Mouse (Mus musculus) heart, postnatal 0 days (tissue): Measurements from ENCODE around the gene Gm9507. TPM values are rescaled to one million over a fixed set of nuclear protein-coding genes. Genes with fewer than 3 reads are reported as not detected.

Experiments
- ATAC-seq: fragments of 200-750 bp; cut with Nextera tagmentation; 2 replicates; pipeline ENCODE4 v1.8.0; 2017; ENCODE audit warnings: low read depth, moderate number of reproducible peaks, moderate library complexity; ENCODE audit not compliant: insufficient read depth
- DNase-seq: peaks from one replicate; pipeline ENCODE4 v3.0.0-alpha.2; 2016; ENCODE audit warnings: low spot score
- H3K27ac ChIP-seq: fragments of 300-500 bp; sonication (generic); 2 replicates; pipeline ENCODE4 v1.5.1; 2014; ENCODE audit warnings: low read depth, mild to moderate bottlenecking
- H3K27me3 ChIP-seq: fragments of 300-500 bp; sonication (generic); 2 replicates; pipeline ENCODE4 v1.6.1; 2014; ENCODE audit warnings: low read length, mixed read lengths; ENCODE audit not compliant: control insufficient read depth, insufficient read depth
- H3K36me3 ChIP-seq: fragments of 300-500 bp; sonication (generic); replicated peaks from 2 replicates; pipeline ENCODE4 v1.6.1; 2014; ENCODE audit warnings: low read length, mixed read lengths; ENCODE audit not compliant: control insufficient read depth, insufficient read depth
- H3K4me1 ChIP-seq: fragments of 300-500 bp; sonication (generic); 2 replicates; pipeline ENCODE4 v1.6.1; 2014; ENCODE audit warnings: antibody characterized with exemption; ENCODE audit not compliant: control insufficient read depth, insufficient read depth
- H3K4me2 ChIP-seq: fragments of 300-500 bp; sonication (generic); 2 replicates; pipeline ENCODE4 v1.6.1; 2014; ENCODE audit warnings: low read depth, mild to moderate bottlenecking, low read length, moderate library complexity
- H3K4me3 ChIP-seq: fragments of 300-500 bp; sonication (generic); 2 replicates; pipeline ENCODE4 v1.5.1; 2014; ENCODE audit warnings: low read depth, low read length
- H3K9ac ChIP-seq: fragments of 300-500 bp; sonication (generic); replicated peaks from 2 replicates; pipeline ENCODE4 v1.6.1; 2014; ENCODE audit warnings: low read depth, low read length, mixed read lengths
- H3K9me3 ChIP-seq: fragments of 300-500 bp; sonication (generic); replicated peaks from 2 replicates; pipeline ENCODE4 v1.6.1; 2016; ENCODE audit warnings: low read length; ENCODE audit not compliant: control insufficient read depth
- CTCF ChIP-seq: IDR thresholded peaks from 2 replicates; pipeline ENCODE4 v1.5.1; 2016; ENCODE audit warnings: antibody characterized with exemption, control low read depth, low read depth
- EP300 ChIP-seq: IDR thresholded peaks from 2 replicates; pipeline ENCODE4 v1.6.1; 2016; ENCODE audit warnings: antibody characterized with exemption, low read depth
- WGBS: fragments of 180-500 bp; shearing (Covaris S2); extraction: QIAGEN DNeasy Blood & Tissue Kit; methylation state at CpG from one replicate; pipeline ENCODE4 v1.1.7; 2014; 5-methylcytosine and 5-hydroxymethylcytosine counted together
- polyA plus RNA-seq: library from polyadenylated mRNA; unstranded; fragments of >200 nt; fragmentation: Nextera tagmentation; extraction: Ambion mirVana; gene quantifications from 2 replicates; pipeline ENCODE4 v1.2.1, GENCODE M21; 2015
- total RNA-seq: library from RNA; depleted of rRNA; stranded (reverse); fragments of >200 nt; gene quantifications from 2 replicates; pipeline ENCODE4 v1.2.3, GENCODE M21; 2014; ENCODE audit warnings: low replicate concordance; rRNA removed

The Gm9507 gene
- total and polyA plus RNA-seq, 2 experiments from 2014 or later: not detected

- H3K4me3 ChIP-seq: no peak overlapping the region
- H3K36me3 ChIP-seq: no peaks in the 10 kb centered on the region
- no peak overlapping the region for H3K9ac ChIP-seq
- TF ChIP-seq CTCF: no peak
- TF ChIP-seq EP300: no peak
- no peak overlapping the region for H3K27ac ChIP-seq
- WGBS: 64% methylated on average over 1 of the region's 1 CpGs
- no peaks in the 10 kb centered on the region for H3K4me1 ChIP-seq
- DNase-seq (no peak), ATAC-seq (no peak)
- no peaks in the 10 kb centered on the region for H3K9me3 ChIP-seq
- no peak overlapping the region for H3K4me2 ChIP-seq
- no peaks in the 10 kb centered on the region for H3K27me3 ChIP-seq
These were observed 41.9 kb downstream of the Gm9507 start for GRCm38 (mm10) chr10:77769727-77770126.

Other genes with a start within 250 kb of the Gm9507 start
Only the 30 nearest of the 33 such genes appear.
- 112 and 128 TPM in 2 replicates for gene Sumo3, start 205.7 kb downstream of the Gm9507 start, total RNA-seq
- gene Sumo3, start 205.7 kb downstream of the Gm9507 start, polyA plus RNA-seq: 121 and 128 TPM in 2 replicates
- not detected in 2 replicates for gene Gm49325, start 205.6 kb downstream of the Gm9507 start, total RNA-seq
- 6.8 and 13.7 TPM in 2 replicates for gene Gm49325, start 205.6 kb downstream of the Gm9507 start, polyA plus RNA-seq
- 54.1 and 56.4 TPM in 2 replicates for gene Ube2g2, start 189.6 kb downstream of the Gm9507 start, total RNA-seq
- gene Ube2g2, start 189.6 kb downstream of the Gm9507 start, polyA plus RNA-seq: 69.7 and 71.8 TPM in 2 replicates
- gene Tspear, start 125.3 kb downstream of the Gm9507 start, total RNA-seq: 1.1 TPM in 1 of 2 replicates, not detected in the other
- gene Tspear, start 125.3 kb downstream of the Gm9507 start, polyA plus RNA-seq: not detected in 2 replicates
- gene Gm19402, start 121.1 kb downstream of the Gm9507 start, total RNA-seq: not detected in 2 replicates
- not detected in 2 replicates for gene Gm19402, start 121.1 kb downstream of the Gm9507 start, polyA plus RNA-seq
- not detected in 2 replicates for gene Gm9508, start 114.6 kb downstream of the Gm9507 start, total RNA-seq
- gene Gm9508, start 114.6 kb downstream of the Gm9507 start, polyA plus RNA-seq: not detected in 2 replicates
- gene Gm10272, start 105.2 kb downstream of the Gm9507 start, total RNA-seq: not detected in 2 replicates
- not detected in 2 replicates for gene Gm10272, start 105.2 kb downstream of the Gm9507 start, polyA plus RNA-seq
- not detected in 2 replicates for gene Gm10024, start 100.4 kb downstream of the Gm9507 start, total RNA-seq
- not detected in 2 replicates for gene Gm10024, start 100.4 kb downstream of the Gm9507 start, polyA plus RNA-seq
- gene Gm10142, start 96.0 kb downstream of the Gm9507 start, total RNA-seq: not detected in 2 replicates
- not detected in 2 replicates for gene Gm10142, start 96.0 kb downstream of the Gm9507 start, polyA plus RNA-seq
- not detected in 2 replicates for gene Krtap12-1, start 91.2 kb downstream of the Gm9507 start, total RNA-seq
- gene Krtap12-1, start 91.2 kb downstream of the Gm9507 start, polyA plus RNA-seq: not detected in 2 replicates
- gene Gm10100, start 85.4 kb downstream of the Gm9507 start, total RNA-seq: not detected in 2 replicates
- gene Gm10100, start 85.4 kb downstream of the Gm9507 start, polyA plus RNA-seq: not detected in 2 replicates
- gene Gm18596, start 69.2 kb downstream of the Gm9507 start, total RNA-seq: not detected in 2 replicates
- not detected in 2 replicates for gene Gm18596, start 69.2 kb downstream of the Gm9507 start, polyA plus RNA-seq
- gene Gm9736, start 60.5 kb downstream of the Gm9507 start, total RNA-seq: not detected in 2 replicates
- gene Gm9736, start 60.5 kb downstream of the Gm9507 start, polyA plus RNA-seq: not detected in 2 replicates
- not detected in 2 replicates for gene Gm3233, start 52.2 kb downstream of the Gm9507 start, total RNA-seq
- gene Gm3233, start 52.2 kb downstream of the Gm9507 start, polyA plus RNA-seq: not detected in 2 replicates
- gene Gm3238, start 40.5 kb downstream of the Gm9507 start, total RNA-seq: not detected in 2 replicates
- gene Gm3238, start 40.5 kb downstream of the Gm9507 start, polyA plus RNA-seq: not detected in 2 replicates
- gene Gm7138, start 34.9 kb downstream of the Gm9507 start, total RNA-seq: not detected in 2 replicates
- gene Gm7138, start 34.9 kb downstream of the Gm9507 start, polyA plus RNA-seq: not detected in 2 replicates
- not detected in 2 replicates for gene Gm3250, start 29.3 kb downstream of the Gm9507 start, total RNA-seq
- gene Gm3250, start 29.3 kb downstream of the Gm9507 start, polyA plus RNA-seq: not detected in 2 replicates
- not detected in 2 replicates for gene Gm7137, start 23.6 kb downstream of the Gm9507 start, total RNA-seq
- not detected in 2 replicates for gene Gm7137, start 23.6 kb downstream of the Gm9507 start, polyA plus RNA-seq
- not detected in 2 replicates for gene Gm9639, start 16.8 kb downstream of the Gm9507 start, total RNA-seq
- not detected in 2 replicates for gene Gm9639, start 16.8 kb downstream of the Gm9507 start, polyA plus RNA-seq
- not detected in 2 replicates for gene Gm19668, start 12.7 kb downstream of the Gm9507 start, total RNA-seq
- gene Gm19668, start 12.7 kb downstream of the Gm9507 start, polyA plus RNA-seq: not detected in 2 replicates
- not detected in 2 replicates for gene Gm2696, start 2.8 kb upstream of the Gm9507 start, total RNA-seq
- not detected in 2 replicates for gene Gm2696, start 2.8 kb upstream of the Gm9507 start, polyA plus RNA-seq
- gene Krtap10-4, start 15.3 kb upstream of the Gm9507 start, total RNA-seq: not detected in 2 replicates
- not detected in 2 replicates for gene Krtap10-4, start 15.3 kb upstream of the Gm9507 start, polyA plus RNA-seq
- not detected in 2 replicates for gene Krtap10-10, start 24.1 kb upstream of the Gm9507 start, total RNA-seq
- gene Krtap10-10, start 24.1 kb upstream of the Gm9507 start, polyA plus RNA-seq: not detected in 2 replicates
- gene Gm36176, start 35.0 kb upstream of the Gm9507 start, total RNA-seq: not detected in 2 replicates
- not detected in 2 replicates for gene Gm36176, start 35.0 kb upstream of the Gm9507 start, polyA plus RNA-seq
- gene Gm10318, start 41.0 kb upstream of the Gm9507 start, total RNA-seq: not detected in 2 replicates
- not detected in 2 replicates for gene Gm10318, start 41.0 kb upstream of the Gm9507 start, polyA plus RNA-seq
- not detected in 2 replicates for gene Gm3285, start 50.1 kb upstream of the Gm9507 start, total RNA-seq
- gene Gm3285, start 50.1 kb upstream of the Gm9507 start, polyA plus RNA-seq: not detected in 2 replicates
- gene Lrrc3, start 90.7 kb upstream of the Gm9507 start, total RNA-seq: 0.08 and 2.5 TPM in 2 replicates
- gene Lrrc3, start 90.7 kb upstream of the Gm9507 start, polyA plus RNA-seq: 0.54 and 0.63 TPM in 2 replicates
- 0.27 and 2.4 TPM in 2 replicates for gene Trpm2, start 158.7 kb upstream of the Gm9507 start, total RNA-seq
- gene Trpm2, start 158.7 kb upstream of the Gm9507 start, polyA plus RNA-seq: 0.11 TPM in 2 replicates
- 14.8 and 48.9 TPM in 2 replicates for gene 1810043G02Rik, start 166.7 kb upstream of the Gm9507 start, total RNA-seq
- gene 1810043G02Rik, start 166.7 kb upstream of the Gm9507 start, polyA plus RNA-seq: 18.1 and 18.6 TPM in 2 replicates
- 353 and 356 TPM in 2 replicates for gene Pfkl, start 198.2 kb upstream of the Gm9507 start, total RNA-seq
- gene Pfkl, start 198.2 kb upstream of the Gm9507 start, polyA plus RNA-seq: 68.9 and 71.0 TPM in 2 replicates